Mouse (Mus musculus): ENCODE data around the gene Hist1h3e. TPM values are rescaled to one million over a fixed set of nuclear protein-coding genes. Genes with fewer than 3 reads are reported as not detected.
"Not testable (repeated sequence)": the region's sequence is repeated elsewhere in the genome, so short reads cannot be mapped to it uniquely, and the experiment has no call there.

Gene Hist1h3e
- total RNA-seq (2014; rRNA removed) (528 and 734 TPM in 2 replicates), polyA plus RNA-seq (2015; fragmentation: Nextera tagmentation; extraction: Ambion mirVana) (1.3 and 2.8 TPM in 2 replicates)

DNA sequence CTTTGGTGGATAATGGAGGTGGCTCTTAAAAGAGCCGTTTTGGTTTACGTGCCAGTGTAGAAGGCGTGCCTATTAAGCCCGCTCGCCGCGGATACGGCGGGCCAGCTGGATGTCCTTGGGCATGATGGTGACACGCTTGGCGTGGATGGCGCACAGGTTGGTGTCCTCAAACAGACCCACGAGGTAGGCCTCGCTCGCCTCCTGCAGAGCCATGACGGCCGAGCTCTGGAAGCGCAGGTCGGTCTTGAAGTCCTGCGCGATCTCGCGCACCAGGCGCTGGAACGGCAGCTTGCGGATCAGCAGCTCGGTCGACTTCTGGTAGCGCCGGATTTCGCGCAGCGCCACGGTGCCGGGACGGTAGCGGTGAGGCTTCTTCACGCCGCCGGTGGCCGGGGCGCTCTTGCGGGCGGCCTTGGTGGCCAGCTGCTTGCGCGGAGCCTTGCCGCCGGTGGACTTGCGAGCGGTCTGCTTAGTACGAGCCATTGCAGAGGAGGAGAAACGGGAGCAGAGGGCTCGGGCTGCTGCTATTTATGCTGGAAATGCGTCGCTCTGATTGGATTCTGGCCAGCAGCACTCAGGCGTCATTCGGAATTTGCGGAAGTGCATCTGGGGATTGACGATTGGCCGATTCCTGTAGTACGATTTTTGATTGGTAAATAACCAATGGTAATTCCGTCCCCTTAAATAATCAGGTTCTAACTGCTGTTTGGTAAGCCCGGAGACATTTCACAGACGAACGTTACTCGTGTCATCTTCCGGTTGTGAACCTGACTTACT is at the start of gene Hist1h3e:
Gene Hist1h3e (minus strand): TSS at position 487 of the 777 bp plus-strand sequence.
- H3K4me1 ChIP-seq (ENCODE audit: insufficient read depth, low read length); H3K36me3 ChIP-seq (ENCODE audit: insufficient read depth, low read length); H3K9me3 ChIP-seq (ENCODE audit: low read length); H3K27me3 ChIP-seq (ENCODE audit: insufficient read depth, low read length): not testable (repeated sequence)
- DNase-seq (ENCODE audit: low spot score) (peak; percentile 99), ATAC-seq (peak; percentile 96)
- Histone ChIP-seq H3K4me2 (ENCODE audit: low read depth, low read length) (peak within 1 kb of the TSS; percentile 86), H3K27ac (peak within 1 kb of the TSS; percentile 95), H3K4me3 (ENCODE audit: low read length) (peak within 1 kb of the TSS; percentile 44), H3K9ac (replicated peaks; ENCODE audit: low read length) (peak within 1 kb of the TSS; percentile 58)
- WGBS: under 1% methylated on average over 33 of the region's 67 CpGs

DNA sequence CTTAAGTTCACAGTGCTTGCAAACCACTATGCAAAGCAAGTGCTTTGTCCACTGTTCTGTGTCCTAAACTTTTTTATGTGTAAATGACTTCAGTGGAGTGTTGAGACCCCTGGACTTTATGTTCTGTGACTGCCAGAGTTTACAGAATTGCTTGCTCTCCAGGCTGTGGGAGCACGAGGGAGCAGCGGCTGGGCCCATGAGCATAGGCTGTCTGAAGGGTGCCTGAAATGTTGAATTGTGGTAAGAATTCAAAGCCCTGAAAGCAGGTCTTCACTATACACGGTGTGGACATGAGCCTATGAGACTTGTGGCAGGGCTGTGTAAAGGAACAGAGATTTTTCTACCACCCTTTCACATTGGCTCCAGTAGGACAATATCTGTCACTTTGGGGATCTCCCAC is 49.5 kb upstream of the Hist1h3e start:
- H3K4me2 ChIP-seq (ENCODE audit: low read depth, low read length): no peak overlapping the region
- ATAC-seq (no peak), DNase-seq (ENCODE audit: low spot score) (no peak)
- H3K4me1 ChIP-seq (ENCODE audit: insufficient read depth, low read length): no peaks in the 10 kb centered on the region
- H3K27me3 ChIP-seq (ENCODE audit: insufficient read depth, low read length): no peaks in the 10 kb centered on the region
- H3K4me3 ChIP-seq (ENCODE audit: low read length): no peak overlapping the region
- no peak overlapping the region for H3K9ac ChIP-seq (replicated peaks; ENCODE audit: low read length)
- no peak overlapping the region for H3K27ac ChIP-seq
- no peak for TF ChIP-seq CTCF (IDR thresholded peaks at IDR 0.05; ENCODE audit: low read depth)
- no peaks in the 10 kb centered on the region for H3K9me3 ChIP-seq (ENCODE audit: low read length)
- 87% methylated on average over 3 of the region's 3 CpGs for WGBS
- no peaks in the 10 kb centered on the region for H3K36me3 ChIP-seq (ENCODE audit: insufficient read depth, low read length)

DNA sequence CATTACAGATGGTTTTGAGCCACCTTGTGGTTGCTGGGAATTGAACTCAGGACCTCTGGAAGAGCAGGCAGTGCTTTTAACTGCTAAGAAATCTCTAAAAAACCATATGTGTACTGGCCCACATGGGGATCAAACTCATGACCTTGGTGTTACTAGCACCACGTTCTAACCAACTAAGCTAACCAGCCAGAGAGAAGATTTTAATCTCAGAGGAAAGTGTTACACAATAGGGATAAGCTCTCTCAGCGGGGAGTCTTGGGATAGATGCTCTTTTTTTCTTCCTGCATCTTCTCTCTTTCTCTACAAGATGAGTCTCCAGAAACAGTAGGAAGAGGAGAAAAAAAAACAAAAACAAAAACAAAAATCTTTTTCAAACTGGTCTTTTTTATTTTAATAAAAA is 48.2 kb upstream of the Hist1h3e start:
- H3K4me2 ChIP-seq (ENCODE audit: low read depth, low read length): no peak overlapping the region
- no peak overlapping the region for H3K27ac ChIP-seq
- H3K4me1 ChIP-seq (ENCODE audit: insufficient read depth, low read length): no peaks in the 10 kb centered on the region
- H3K9me3 ChIP-seq (ENCODE audit: low read length): no peaks in the 10 kb centered on the region
- WGBS: 70% methylated on average over 2 of the region's 2 CpGs
- no peak overlapping the region for H3K4me3 ChIP-seq (ENCODE audit: low read length)
- H3K36me3 ChIP-seq (ENCODE audit: insufficient read depth, low read length): no peaks in the 10 kb centered on the region
- TF ChIP-seq CTCF (IDR thresholded peaks at IDR 0.05; ENCODE audit: low read depth): no peak
- no peaks in the 10 kb centered on the region for H3K27me3 ChIP-seq (ENCODE audit: insufficient read depth, low read length)
- DNase-seq (ENCODE audit: low spot score) (no peak), ATAC-seq (no peak)
- no peak overlapping the region for H3K9ac ChIP-seq (replicated peaks; ENCODE audit: low read length)

DNA sequence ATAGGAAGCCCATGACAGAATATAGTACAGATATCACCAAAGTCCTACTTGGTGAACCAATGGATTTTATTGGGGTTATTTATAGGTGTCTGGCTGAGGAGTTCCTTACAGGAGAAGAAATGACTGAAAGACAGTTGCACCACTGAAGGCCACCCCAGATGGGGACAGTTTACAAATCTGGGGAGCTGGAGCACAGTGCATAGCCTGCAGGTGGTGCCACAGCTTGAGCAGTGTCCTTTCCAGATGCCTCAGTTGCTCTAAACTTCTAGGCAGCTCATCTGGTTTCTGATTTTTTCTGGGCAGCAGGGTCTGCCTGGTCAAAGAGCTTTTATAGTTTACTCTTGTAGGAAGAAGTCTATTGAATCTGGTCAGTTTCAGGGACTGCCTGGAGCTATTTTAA is 47.7 kb upstream of the Hist1h3e start:
- Histone ChIP-seq H3K36me3 (ENCODE audit: insufficient read depth, low read length) (no peaks in the 10 kb centered on the region), H3K4me3 (ENCODE audit: low read length) (no peak overlapping the region), H3K4me1 (ENCODE audit: insufficient read depth, low read length) (no peaks in the 10 kb centered on the region), H3K9ac (replicated peaks; ENCODE audit: low read length) (no peak overlapping the region), H3K4me2 (ENCODE audit: low read depth, low read length) (no peak overlapping the region), H3K27ac (no peak overlapping the region), H3K27me3 (ENCODE audit: insufficient read depth, low read length) (no peaks in the 10 kb centered on the region), H3K9me3 (ENCODE audit: low read length) (no peaks in the 10 kb centered on the region)
- no peak for DNase-seq (ENCODE audit: low spot score)
- TF ChIP-seq CTCF (IDR thresholded peaks at IDR 0.05; ENCODE audit: low read depth): no peak
- ATAC-seq: no peak

DNA sequence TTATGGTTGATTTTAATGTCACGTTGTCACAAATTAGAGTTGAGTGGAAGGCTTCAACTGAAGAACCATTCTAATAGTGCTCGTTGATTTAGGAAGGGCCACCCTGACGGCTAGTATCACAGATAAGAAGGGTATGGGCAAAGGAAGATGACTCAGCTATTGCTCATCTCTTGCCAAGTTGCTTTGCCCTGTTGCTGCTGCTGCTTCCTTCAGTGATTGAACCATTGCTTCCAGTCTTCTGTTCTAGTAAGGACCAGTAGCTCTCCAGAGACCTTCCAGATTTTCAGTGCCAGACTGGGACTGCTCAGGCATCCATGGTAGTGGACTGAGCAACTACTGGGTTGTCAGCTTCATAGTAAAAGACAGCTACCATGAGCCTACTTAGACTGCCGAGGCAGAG is 47.0 kb upstream of the Hist1h3e start:
- no peak overlapping the region for H3K9ac ChIP-seq (replicated peaks; ENCODE audit: low read length)
- no peaks in the 10 kb centered on the region for H3K27me3 ChIP-seq (ENCODE audit: insufficient read depth, low read length)
- H3K4me3 ChIP-seq (ENCODE audit: low read length): no peak overlapping the region
- no peak for ATAC-seq
- no peaks in the 10 kb centered on the region for H3K36me3 ChIP-seq (ENCODE audit: insufficient read depth, low read length)
- H3K4me1 ChIP-seq (ENCODE audit: insufficient read depth, low read length): no peaks in the 10 kb centered on the region
- no peaks in the 10 kb centered on the region for H3K9me3 ChIP-seq (ENCODE audit: low read length)
- no peak for DNase-seq (ENCODE audit: low spot score)
- WGBS: 98% methylated on average over 4 of the region's 4 CpGs
- no peak overlapping the region for H3K4me2 ChIP-seq (ENCODE audit: low read depth, low read length)
- no peak for TF ChIP-seq CTCF (IDR thresholded peaks at IDR 0.05; ENCODE audit: low read depth)
- no peak overlapping the region for H3K27ac ChIP-seq

DNA sequence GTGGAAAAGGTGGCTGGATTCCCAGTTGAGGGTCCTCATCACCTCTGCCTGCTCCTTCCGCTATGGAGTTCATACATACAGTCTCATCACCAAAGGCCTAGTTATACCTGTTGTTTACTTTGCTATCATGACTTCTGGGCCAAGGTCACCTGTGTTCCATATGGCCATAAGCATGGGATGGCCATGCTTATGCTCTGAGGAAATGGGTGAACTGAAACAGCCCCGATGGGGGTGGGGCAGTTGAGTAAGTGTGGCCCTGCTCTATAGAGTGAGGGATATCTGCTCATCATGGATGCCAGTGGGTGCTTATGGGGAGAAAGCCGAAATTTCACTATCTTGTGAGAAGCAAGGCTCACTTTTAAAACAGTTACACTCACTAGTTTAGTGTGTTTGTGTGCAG is 42.9 kb upstream of the Hist1h3e start:
- WGBS: 91% methylated on average over 3 of the region's 3 CpGs
- Histone ChIP-seq H3K9ac (replicated peaks; ENCODE audit: low read length) (no peak overlapping the region), H3K27me3 (ENCODE audit: insufficient read depth, low read length) (no peaks in the 10 kb centered on the region), H3K4me2 (ENCODE audit: low read depth, low read length) (no peak overlapping the region), H3K9me3 (ENCODE audit: low read length) (no peaks in the 10 kb centered on the region), H3K4me3 (ENCODE audit: low read length) (no peak overlapping the region), H3K27ac (no peak overlapping the region), H3K36me3 (ENCODE audit: insufficient read depth, low read length) (no peaks in the 10 kb centered on the region), H3K4me1 (ENCODE audit: insufficient read depth, low read length) (no peaks in the 10 kb centered on the region)
- no peak for ATAC-seq
- no peak for TF ChIP-seq CTCF (IDR thresholded peaks at IDR 0.05; ENCODE audit: low read depth)
- no peak for DNase-seq (ENCODE audit: low spot score)

DNA sequence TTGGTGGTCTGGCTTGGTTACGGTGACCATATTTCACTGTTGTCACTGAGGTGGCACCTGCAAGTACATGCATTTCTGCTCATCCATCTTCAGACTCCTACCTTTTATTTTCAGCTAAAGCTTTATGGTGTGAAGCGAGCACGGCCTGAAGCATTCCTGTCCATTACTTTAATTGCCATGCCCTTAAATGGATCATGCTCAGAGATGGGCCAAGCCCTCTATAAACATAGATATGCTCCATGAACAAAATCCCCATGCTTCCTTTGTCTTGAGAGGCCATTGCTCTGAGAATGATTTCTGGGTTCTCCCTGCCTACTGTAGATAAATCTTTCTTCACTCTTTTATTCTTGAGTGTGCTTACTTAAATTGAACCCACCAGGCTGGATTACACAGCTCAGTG is 42.3 kb upstream of the Hist1h3e start:
- Histone ChIP-seq H3K36me3 (ENCODE audit: insufficient read depth, low read length) (no peaks in the 10 kb centered on the region), H3K4me3 (ENCODE audit: low read length) (no peak overlapping the region), H3K9ac (replicated peaks; ENCODE audit: low read length) (no peak overlapping the region), H3K4me2 (ENCODE audit: low read depth, low read length) (no peak overlapping the region), H3K27me3 (ENCODE audit: insufficient read depth, low read length) (no peaks in the 10 kb centered on the region), H3K4me1 (ENCODE audit: insufficient read depth, low read length) (no peaks in the 10 kb centered on the region), H3K27ac (no peak overlapping the region), H3K9me3 (ENCODE audit: low read length) (no peaks in the 10 kb centered on the region)
- no peak for ATAC-seq
- no peak for DNase-seq (ENCODE audit: low spot score)
- no peak for TF ChIP-seq CTCF (IDR thresholded peaks at IDR 0.05; ENCODE audit: low read depth)
- WGBS: 93% methylated on average over 3 of the region's 3 CpGs

All from hindbrain, postnatal 0 days (tissue).